Comparison of ENCODE assay signal across 10 mouse cellular contexts in the genomic region with DNA sequence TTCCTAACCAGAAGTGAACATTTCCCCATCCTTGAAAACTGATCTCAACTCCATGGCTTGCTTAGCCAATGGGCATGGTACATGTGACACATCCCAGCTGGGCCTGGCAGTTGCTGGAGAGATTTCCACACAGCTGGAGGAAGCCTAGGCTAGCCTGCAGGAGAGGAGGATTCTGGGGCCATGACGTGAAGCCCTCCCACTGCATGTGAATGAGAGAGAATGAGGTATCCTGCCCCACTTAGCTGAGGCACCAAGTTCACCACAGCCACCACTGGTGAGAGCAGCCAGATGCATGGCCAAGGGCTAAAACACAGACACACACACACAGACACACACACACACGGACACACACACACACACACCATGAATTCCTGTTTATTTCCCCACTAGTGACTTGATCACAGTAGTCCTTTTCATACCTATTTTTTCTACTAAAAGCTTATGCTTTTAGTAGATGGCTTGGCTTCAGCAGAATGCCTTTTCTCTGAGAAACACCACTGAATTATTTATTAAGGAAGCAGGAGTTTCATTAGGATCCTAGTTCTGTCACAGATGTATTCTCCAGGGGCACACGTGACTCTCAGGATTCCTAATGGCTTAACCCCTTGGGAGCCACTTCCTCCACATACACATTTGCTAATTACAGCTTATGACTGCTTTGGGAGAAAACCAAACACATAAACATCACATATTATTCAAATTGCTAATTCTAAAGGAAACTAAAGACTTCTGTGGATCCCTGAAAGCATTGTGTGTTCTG.
DNase-seq lines count a peak whose midpoint lies in the region; ATAC-seq and TF ChIP-seq lines count a peak whose summit lies in the region.
"Had no signal": no experiment of that assay in that cellular context is flagged by ENCODE, and none has a peak within 500 bp of the region (broad histone marks: within the 10 kb centered on the region; RNA-seq: fewer than 3 reads in every experiment).

No protein-coding gene starts in this region.

- intact Hi-C loops in heart, postnatal 25 days (cut with DNase I): no loop called here

- H3K9ac ChIP-seq in forebrain, postnatal 0 days: no peak overlapping the region
- H3K9ac ChIP-seq in lung, embryonic 15.5 days: no peak overlapping the region
- H3K9ac ChIP-seq in neural tube, embryonic 14.5 days (replicated peaks; ENCODE audit: low read depth, low read length): no peak overlapping the region
- H3K9ac ChIP-seq: embryonic facial prominence, embryonic 12.5 days had no signal

- no peak overlapping the region for H3K4me3 ChIP-seq in heart, embryonic 10.5 days
- no peak overlapping the region for H3K4me3 ChIP-seq in forebrain, postnatal 0 days (ENCODE audit: low read depth, low read length)
- no peak overlapping the region for H3K4me3 ChIP-seq in lung, embryonic 15.5 days
- no peak overlapping the region for H3K4me3 ChIP-seq in neural tube, embryonic 14.5 days (ENCODE audit: low read depth, low read length)
- H3K4me3 ChIP-seq: embryonic facial prominence, embryonic 12.5 days had no signal

- no peaks in the 10 kb centered on the region for H3K27me3 ChIP-seq in heart, embryonic 10.5 days (ENCODE audit: insufficient read depth, poor library complexity, severe bottlenecking)
- H3K27me3 ChIP-seq in forebrain, postnatal 0 days (ENCODE audit: insufficient read depth, low read length): no peaks in the 10 kb centered on the region
- no peaks in the 10 kb centered on the region for H3K27me3 ChIP-seq in lung, embryonic 15.5 days
- no peaks in the 10 kb centered on the region for H3K27me3 ChIP-seq in neural tube, embryonic 14.5 days (ENCODE audit: control insufficient read depth, insufficient read depth, low read length)
- H3K27me3 ChIP-seq: embryonic facial prominence, embryonic 12.5 days had no signal

- no peak overlapping the region for H3K4me2 ChIP-seq in forebrain, postnatal 0 days (ENCODE audit: low read depth)
- no peak overlapping the region for H3K4me2 ChIP-seq in lung, embryonic 15.5 days
- H3K4me2 ChIP-seq in neural tube, embryonic 14.5 days (ENCODE audit: low read depth, low read length): no peak overlapping the region
- H3K4me2 ChIP-seq: embryonic facial prominence, embryonic 12.5 days had no signal

- H3K36me3 ChIP-seq in heart, embryonic 10.5 days: no peaks in the 10 kb centered on the region
- no peaks in the 10 kb centered on the region for H3K36me3 ChIP-seq in forebrain, postnatal 0 days (ENCODE audit: insufficient read depth)
- H3K36me3 ChIP-seq in lung, embryonic 15.5 days: no peaks in the 10 kb centered on the region
- no peaks in the 10 kb centered on the region for H3K36me3 ChIP-seq in neural tube, embryonic 14.5 days (ENCODE audit: control insufficient read depth, insufficient read depth, low read length)
- H3K36me3 ChIP-seq: embryonic facial prominence, embryonic 12.5 days had no signal

- WGBS in heart, embryonic 10.5 days: 51% methylated on average over 3 of the region's 3 CpGs
- 40% methylated on average over 3 of the region's 3 CpGs for WGBS in forebrain, postnatal 0 days
- WGBS in lung, embryonic 15.5 days: 45% methylated on average over 3 of the region's 3 CpGs
- 38% methylated on average over 3 of the region's 3 CpGs for WGBS in neural tube, embryonic 14.5 days

- peak; percentile 10 for DNase-seq in heart, postnatal 25 days (ENCODE audit: low spot score)
- DNase-seq in heart, embryonic 10.5 days (ENCODE audit: low spot score): no peak
- DNase-seq in forebrain, postnatal 0 days: peak; percentile 3
- DNase-seq in cerebellum, postnatal 14 days: no peak
- no peak for DNase-seq in adrenal gland, postnatal 4 days (ENCODE audit: low spot score in 2 of 2)
- DNase-seq in adrenal gland, adult 18-20 months (ENCODE audit: low spot score in 2 of 2): no peak
- DNase-seq: gastrocnemius, postnatal 36 days had no signal

- no peak; the same call in 1 of the 2 replicates for ATAC-seq in forebrain, postnatal 0 days
- ATAC-seq in lung, embryonic 15.5 days (ENCODE audit: borderline replicate concordance, extremely low read depth, low FRiP score, low TSS enrichment): peak; percentile 39; the same call in 1 of the 2 replicates
- peak; percentile 92 for ATAC-seq in neural tube, embryonic 14.5 days (ENCODE audit: low read depth)

- H3K27ac ChIP-seq in heart, embryonic 10.5 days: no peak overlapping the region
- no peak overlapping the region for H3K27ac ChIP-seq in forebrain, postnatal 0 days (ENCODE audit: low read depth, low read length)
- peak overlapping the region; percentile 77 for H3K27ac ChIP-seq in lung, embryonic 15.5 days
- peak overlapping the region; percentile 76 for H3K27ac ChIP-seq in neural tube, embryonic 14.5 days (ENCODE audit: low read depth, low read length)
- H3K27ac ChIP-seq: embryonic facial prominence, embryonic 12.5 days had no signal

- H3K9me3 ChIP-seq in heart, embryonic 10.5 days: no peaks in the 10 kb centered on the region
- H3K9me3 ChIP-seq in forebrain, postnatal 0 days (ENCODE audit: low read length): no peaks in the 10 kb centered on the region
- no peaks in the 10 kb centered on the region for H3K9me3 ChIP-seq in lung, embryonic 15.5 days
- no peaks in the 10 kb centered on the region for H3K9me3 ChIP-seq in neural tube, embryonic 14.5 days (ENCODE audit: control insufficient read depth, low read length)
- H3K9me3 ChIP-seq: embryonic facial prominence, embryonic 12.5 days had no signal

- H3K4me1 ChIP-seq in heart, embryonic 10.5 days: no peaks in the 10 kb centered on the region
- H3K4me1 ChIP-seq in forebrain, postnatal 0 days (ENCODE audit: insufficient read depth): no peaks in the 10 kb centered on the region
- H3K4me1 ChIP-seq in lung, embryonic 15.5 days: peaks cover 15% of the 10 kb centered on the region; the same call in 1 of the 2 replicates
- 0 out of 2 replicates have a peak, but pooled peaks cover 3% of the 10 kb centered on the region for H3K4me1 ChIP-seq in neural tube, embryonic 14.5 days (ENCODE audit: control insufficient read depth, insufficient read depth, low read length)
- H3K4me1 ChIP-seq: embryonic facial prominence, embryonic 12.5 days had no signal

- TF ChIP-seq CTCF in forebrain, postnatal 0 days (IDR thresholded peaks at IDR 0.05; ENCODE audit: low read depth): no peak

Comparison
In these comparisons a context has a peak if more than half of its experiments do, and no peak if none do; other contexts are left out.
1. DNase-seq: peak in heart, postnatal 25 days (single experiment) and forebrain, postnatal 0 days (single experiment); none in heart, embryonic 10.5 days (single experiment), cerebellum, postnatal 14 days (0 of 2), adrenal gland, postnatal 4 days (0 of 2) and adrenal gland, adult 18-20 months (0 of 2).
2. H3K27ac ChIP-seq: peak in lung, embryonic 15.5 days (single experiment) and neural tube, embryonic 14.5 days (single experiment); none in heart, embryonic 10.5 days (single experiment) and forebrain, postnatal 0 days (single experiment).